Mouse (Mus musculus) naive thymus-derived CD4-positive, alpha-beta T cell, adult 5 months (primary cell): ENCODE data around the gene Gm37419. TPM values are rescaled to one million over a fixed set of nuclear protein-coding genes. Genes with fewer than 3 reads are reported as not detected.

ENCODE experiments used
- polyA plus RNA-seq: library from polyadenylated mRNA; unstranded; fragments of 100-300 nt; shearing (Covaris generic); gene quantifications from one replicate; pipeline ENCODE4 v1.2.1, GENCODE M21; 2017

Gene Gm37419
- polyA plus RNA-seq: not detected

DNA sequence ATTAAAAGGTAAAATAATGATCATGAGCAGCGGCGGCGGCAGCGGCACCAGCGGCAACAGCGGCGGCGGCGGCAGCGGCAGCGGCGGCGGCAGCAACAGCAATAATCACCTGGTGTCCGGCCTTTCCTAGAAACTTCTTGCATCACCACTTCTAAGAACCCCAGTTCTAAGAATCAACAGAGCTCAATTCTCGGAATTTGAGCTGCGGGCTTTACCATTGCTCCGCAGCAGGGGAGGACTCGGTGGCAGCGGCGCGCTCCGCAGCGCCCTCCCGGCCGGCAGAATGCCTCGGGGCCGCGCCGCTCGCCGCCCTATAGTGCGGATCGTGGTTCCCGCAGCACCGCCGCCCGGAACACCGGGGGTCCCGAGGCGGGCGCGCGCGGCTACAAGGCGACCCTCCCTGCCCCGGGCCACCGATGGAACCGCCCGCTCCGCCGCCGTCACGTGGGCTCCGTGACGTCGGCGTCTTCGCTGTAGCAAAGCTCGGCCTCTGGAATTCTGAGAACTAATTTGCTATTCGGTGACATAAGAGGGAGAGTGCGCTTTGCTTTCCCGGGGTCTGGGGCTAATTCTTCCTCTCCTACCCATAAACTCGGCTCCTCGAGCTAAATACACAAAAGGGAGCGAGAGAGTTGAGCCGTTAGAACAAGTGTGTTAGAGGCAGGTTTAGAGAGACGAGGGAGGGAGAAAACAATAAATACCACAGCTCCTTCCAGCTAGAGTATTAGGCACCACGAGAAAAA is at the start of gene Gm37419, which contains the start of gene Bcl6:
Gm37419 (plus strand) TSS at position 17 of the 743 bp plus-strand sequence.
Bcl6 (minus strand) TSS at position 387 of the 743 bp plus-strand sequence.

Other genes starting within 250 kb of the Gm37419 start
- gene Sst, start 97.5 kb upstream of the Gm37419 start, polyA plus RNA-seq: not detected
- not detected for gene Rtp2, start 56.1 kb upstream of the Gm37419 start, polyA plus RNA-seq
- gene Bcl6, start 370 bp downstream of the Gm37419 start, polyA plus RNA-seq: 26.7 TPM